Mouse (Mus musculus) right cerebral cortex, postnatal 4 days (tissue): ENCODE data around the gene Lipe.
"Not testable (repeated sequence)": the region's sequence is repeated elsewhere in the genome, so short reads cannot be mapped to it uniquely, and the experiment has no call there.

Source experiments
- DNase-seq: peaks from one replicate; pipeline ENCODE4 v3.0.0-alpha.2; 2022

The Lipe gene

GRCm38 (mm10) chr7:25398610-25399009, at the start of gene Lipe:
TSS of gene Lipe (minus strand) at chr7:25398710.
- DNase-seq = no peak

GRCm38 (mm10) chr7:25440816-25441153, 42.3 kb upstream of the Lipe start:
- DNase-seq = no peak

- no peak for DNase-seq
Observed at GRCm38 (mm10) chr7:25439978-25440815, 41.7 kb upstream of the Lipe start.

GRCm38 (mm10) chr7:25439124-25439822, 40.8 kb upstream of the Lipe start:
- DNase-seq = no peak

GRCm38 (mm10) chr7:25436704-25437103, 38.2 kb upstream of the Lipe start:
- no peak for DNase-seq

GRCm38 (mm10) chr7:25436226-25436625, 37.7 kb upstream of the Lipe start:
- no peak for DNase-seq

- no peak for DNase-seq
Observed at GRCm38 (mm10) chr7:25435546-25435851, 37.0 kb upstream of the Lipe start.

GRCm38 (mm10) chr7:25434654-25435545, 36.4 kb upstream of the Lipe start:
- DNase-seq = no peak

GRCm38 (mm10) chr7:25433781-25434560, 35.5 kb upstream of the Lipe start:
- DNase-seq = no peak

- DNase-seq = no peak
Observed at GRCm38 (mm10) chr7:25433007-25433541, 34.6 kb upstream of the Lipe start.

- no peak for DNase-seq
Observed at GRCm38 (mm10) chr7:25432381-25432780, 33.9 kb upstream of the Lipe start.

GRCm38 (mm10) chr7:25429886-25430784, 31.6 kb upstream of the Lipe start:
- no peak for DNase-seq

- DNase-seq = no peak
Observed at GRCm38 (mm10) chr7:25428321-25428720, 29.8 kb upstream of the Lipe start.

GRCm38 (mm10) chr7:25427144-25427543, 28.6 kb upstream of the Lipe start:
- DNase-seq = no peak

- DNase-seq = not testable (repeated sequence)
Observed at GRCm38 (mm10) chr7:25426380-25426779, 27.9 kb upstream of the Lipe start.

- peak; percentile 88 for DNase-seq
Observed at GRCm38 (mm10) chr7:25424429-25424828, 25.9 kb upstream of the Lipe start.

GRCm38 (mm10) chr7:25422286-25422841, 23.9 kb upstream of the Lipe start:
- DNase-seq = no peak

- DNase-seq = no peak
Observed at GRCm38 (mm10) chr7:25419943-25420342, 21.4 kb upstream of the Lipe start.

- no peak for DNase-seq
Observed at GRCm38 (mm10) chr7:25419536-25419935, 21.0 kb upstream of the Lipe start.

- DNase-seq = peak; percentile 25
Observed at GRCm38 (mm10) chr7:25417597-25417996, 19.1 kb upstream of the Lipe start.
